Mouse (Mus musculus) spleen, adult 18-20 months (tissue): ENCODE measurements around the gene Dpf3.

Experiments used
- DNase-seq, 2 experiments: peaks; one replicate each; pipeline ENCODE4 v3.0.0; 2022; ENCODE audit warnings: mixed read lengths in 2 of 2

Gene Dpf3

GRCm38 (mm10) chr12:83271215-83271614 is 216.3 kb downstream of the Dpf3 start:
- DNase-seq, result no peak

DNA sequence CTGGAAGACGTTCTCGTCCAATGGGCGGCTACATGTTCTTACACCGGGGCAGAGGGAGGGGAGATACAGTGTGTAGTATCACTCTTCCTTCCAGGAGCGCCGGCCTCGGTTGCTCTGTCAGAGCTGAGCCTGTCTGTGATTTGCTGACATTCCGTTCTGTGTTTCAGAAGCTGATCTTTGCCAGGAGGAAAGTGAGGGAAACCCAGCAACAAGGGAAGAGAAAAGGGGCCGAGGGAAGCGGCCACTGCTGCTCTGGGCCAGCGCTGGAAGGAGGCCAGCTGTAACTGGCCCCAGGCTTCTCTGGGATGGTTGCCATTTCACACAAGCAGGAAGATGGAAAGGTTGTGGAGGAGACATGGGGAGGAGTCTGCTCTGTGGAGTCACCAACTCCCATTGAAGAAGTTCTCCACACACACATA is 219.0 kb downstream of the Dpf3 start:
- peak in 1 of 2 experiments; percentile 1 for DNase-seq

DNA sequence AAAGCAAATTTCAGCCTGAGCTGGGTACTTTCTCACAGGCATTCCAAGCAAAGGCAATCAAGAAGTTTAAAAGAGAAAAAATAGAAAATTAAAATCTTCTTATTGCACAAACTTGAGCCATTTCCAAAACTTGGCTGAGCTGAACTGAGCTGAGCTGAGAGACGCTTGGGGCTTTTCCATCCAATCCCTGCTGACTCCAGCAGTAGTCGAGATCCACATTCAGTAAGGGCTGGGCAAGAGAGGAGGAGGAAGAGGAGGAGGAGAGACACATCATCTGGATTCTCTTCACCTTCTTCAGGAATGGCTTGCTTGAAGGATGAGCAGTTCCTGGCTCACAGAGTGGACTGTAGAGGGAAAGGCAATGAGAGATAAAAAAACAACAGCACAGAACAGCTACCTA is 227.0 kb downstream of the Dpf3 start:
- DNase-seq, result no peak

- DNase-seq, result no peak
Measured at GRCm38 (mm10) chr12:83254399-83254798, 233.1 kb downstream of the Dpf3 start.

DNA sequence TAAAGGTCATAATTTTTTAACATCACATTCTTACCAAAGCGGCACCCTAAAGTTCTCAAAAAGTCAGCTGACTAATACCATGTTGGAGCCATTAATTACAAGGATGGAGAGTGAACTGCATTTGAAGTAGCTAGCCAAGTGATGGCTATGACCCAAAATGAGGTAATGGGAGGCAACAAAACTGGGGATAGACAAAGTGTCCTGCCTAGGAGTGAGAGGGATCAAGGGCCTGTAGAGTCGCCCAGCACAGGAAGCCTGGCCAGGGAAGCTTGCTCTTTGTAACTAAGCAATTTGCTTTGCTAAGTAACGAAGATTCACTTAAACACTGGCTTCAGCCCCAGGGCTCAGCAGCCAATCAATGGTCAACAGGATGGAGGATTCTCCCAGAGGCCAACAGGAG is 238.4 kb downstream of the Dpf3 start:
- DNase-seq, result no peak

- DNase-seq, result no peak
Measured at GRCm38 (mm10) chr12:83248636-83249035, 238.9 kb downstream of the Dpf3 start.

- no peak for DNase-seq
Measured at GRCm38 (mm10) chr12:83247669-83248068, 239.8 kb downstream of the Dpf3 start.

GRCm38 (mm10) chr12:83241022-83241421 is 246.5 kb downstream of the Dpf3 start:
- no peak for DNase-seq

- DNase-seq, result no peak
Measured at GRCm38 (mm10) chr12:83240571-83240970, 246.9 kb downstream of the Dpf3 start.

DNA sequence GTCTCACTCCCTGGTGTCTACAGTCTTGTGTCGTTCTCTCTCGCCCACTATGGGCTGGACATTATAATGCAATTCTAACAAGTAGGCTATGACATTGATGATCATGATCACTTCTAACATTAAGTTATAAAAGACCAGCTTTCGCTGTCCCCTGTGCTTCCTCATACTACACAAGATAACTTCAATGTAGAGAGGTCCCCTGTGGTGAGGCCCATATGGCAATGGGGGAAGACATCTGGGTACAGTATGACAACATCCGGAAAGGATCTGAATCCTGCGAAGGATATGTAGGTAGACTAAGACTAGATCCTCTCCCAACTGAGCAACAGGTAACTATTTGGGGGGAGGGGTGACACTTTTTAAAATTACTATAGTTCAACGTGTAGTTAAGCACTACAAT is 251.7 kb downstream of the Dpf3 start:
- DNase-seq, result no peak

GRCm38 (mm10) chr12:83234981-83235380 is 252.5 kb downstream of the Dpf3 start:
- DNase-seq, result no peak

DNA sequence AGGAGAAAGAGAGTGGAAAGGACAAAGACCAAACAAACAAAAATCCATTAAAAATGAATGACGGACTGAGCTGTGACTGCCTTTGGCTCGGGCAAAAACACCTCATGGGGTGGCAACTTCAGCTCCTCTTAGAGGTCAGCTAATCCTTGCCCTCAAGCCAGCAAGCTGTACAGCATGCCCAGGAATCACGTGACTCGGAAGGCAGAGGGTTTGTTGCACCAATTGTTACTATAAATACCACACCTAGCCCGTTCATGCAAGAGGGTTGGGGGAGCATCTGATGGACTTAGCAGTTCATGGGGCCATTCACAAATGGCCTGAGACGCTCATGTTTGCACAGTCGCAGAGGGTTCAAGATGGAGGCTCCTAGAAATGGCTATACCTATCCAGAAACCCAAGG is 253.9 kb downstream of the Dpf3 start:
- DNase-seq, result no peak

DNA sequence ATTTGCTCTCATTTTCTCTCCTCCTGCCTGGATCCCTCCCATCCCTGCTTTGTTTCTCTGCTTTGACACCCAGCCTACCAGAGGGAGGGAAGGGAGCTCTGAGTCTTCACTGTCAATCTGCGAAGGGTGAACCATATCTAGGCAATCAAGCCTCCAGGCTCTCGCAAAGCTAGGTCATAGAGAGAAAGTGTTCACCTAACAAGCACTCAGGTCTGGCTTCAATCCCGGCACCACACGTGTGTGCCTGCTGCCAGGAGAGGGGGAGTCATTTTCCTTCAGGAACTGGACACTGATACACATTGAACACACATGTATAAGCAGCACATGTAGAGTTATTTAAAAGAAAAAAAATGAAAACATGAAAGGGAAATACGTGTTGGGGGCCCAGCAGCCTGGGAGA is 254.6 kb downstream of the Dpf3 start:
- DNase-seq, result no peak

GRCm38 (mm10) chr12:83231258-83231657 is 256.3 kb downstream of the Dpf3 start:
- no peak for DNase-seq

- no peak for DNase-seq
Measured at GRCm38 (mm10) chr12:83229683-83230082, 257.8 kb downstream of the Dpf3 start.

GRCm38 (mm10) chr12:83227014-83227413 is 260.5 kb downstream of the Dpf3 start:
- DNase-seq, result no peak

DNA sequence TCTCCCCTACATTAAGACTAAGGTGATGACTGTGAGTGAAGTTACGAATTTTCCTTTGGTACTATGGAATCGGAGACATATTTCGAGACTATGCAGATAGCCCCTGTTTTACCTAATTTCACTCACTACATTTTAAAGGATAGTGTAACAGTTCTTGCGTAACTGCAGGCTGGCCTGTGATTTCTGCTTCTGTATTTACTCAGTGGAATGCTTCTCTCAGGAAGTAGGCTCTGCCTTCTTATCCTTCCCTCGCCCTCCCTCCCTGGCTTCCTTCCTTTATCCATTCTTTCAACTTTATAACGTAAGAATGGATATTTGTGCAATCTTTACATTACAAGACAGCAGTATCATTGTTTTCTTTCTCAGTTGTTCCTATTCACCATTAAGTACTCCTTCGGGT is 266.6 kb downstream of the Dpf3 start:
- DNase-seq, result no peak

GRCm38 (mm10) chr12:83213879-83214341 is 273.6 kb downstream of the Dpf3 start:
- no peak for DNase-seq

GRCm38 (mm10) chr12:83211976-83212375 is 275.5 kb downstream of the Dpf3 start:
- no peak for DNase-seq

DNA sequence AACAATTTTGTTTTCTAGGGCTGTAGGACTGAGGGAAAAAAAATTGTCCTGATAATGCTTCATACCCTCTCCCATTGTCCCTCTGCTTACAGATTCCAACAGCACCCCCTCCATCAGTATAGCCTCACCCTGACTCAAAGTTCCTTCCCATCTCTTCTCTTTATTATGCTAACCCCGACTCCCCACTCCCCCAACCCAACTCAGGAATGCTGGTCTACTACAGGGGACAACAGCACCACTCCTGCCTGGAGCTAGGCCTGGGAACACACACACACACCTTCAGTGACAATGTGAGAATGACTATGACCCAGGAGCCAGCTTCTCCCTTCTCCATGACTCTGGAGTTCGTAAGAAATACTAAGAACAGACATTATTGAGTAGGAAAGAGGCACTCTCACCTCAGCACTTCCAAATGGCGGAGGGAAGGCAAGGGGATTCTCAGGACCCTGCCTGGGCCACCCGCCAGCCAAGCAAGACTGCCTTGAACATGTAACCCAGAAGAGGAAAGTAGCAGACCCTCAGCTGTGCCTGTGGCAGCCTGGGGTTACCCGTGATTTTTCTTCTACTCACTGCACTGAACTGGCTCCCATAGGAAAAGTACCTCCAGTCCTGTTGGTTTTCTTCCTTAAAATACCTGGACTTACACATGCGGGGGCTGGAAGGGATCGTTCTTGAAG is 276.2 kb downstream of the Dpf3 start:
- DNase-seq, result no peak

DNA sequence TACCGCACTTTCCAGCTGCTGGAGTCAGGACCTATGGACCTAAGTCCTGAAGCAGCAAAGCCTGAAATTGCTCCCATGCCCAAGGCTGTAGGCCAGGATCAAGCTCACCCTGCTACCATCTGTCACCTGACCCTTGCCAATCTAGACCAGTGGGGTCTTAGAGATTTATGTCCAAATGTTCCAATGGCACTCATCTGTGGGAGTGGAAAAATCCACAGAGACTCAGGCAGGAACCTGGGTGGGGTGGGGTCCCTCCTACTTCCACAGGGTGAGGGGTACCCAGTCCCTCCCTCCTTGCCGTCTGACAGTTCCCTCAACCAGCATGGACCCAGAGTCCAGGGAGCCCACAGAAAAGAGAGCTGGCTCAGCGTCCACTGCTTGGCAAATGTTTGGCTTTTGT is 276.8 kb downstream of the Dpf3 start:
- no peak for DNase-seq

GRCm38 (mm10) chr12:83210294-83210693 is 277.2 kb downstream of the Dpf3 start:
- no peak for DNase-seq

DNA sequence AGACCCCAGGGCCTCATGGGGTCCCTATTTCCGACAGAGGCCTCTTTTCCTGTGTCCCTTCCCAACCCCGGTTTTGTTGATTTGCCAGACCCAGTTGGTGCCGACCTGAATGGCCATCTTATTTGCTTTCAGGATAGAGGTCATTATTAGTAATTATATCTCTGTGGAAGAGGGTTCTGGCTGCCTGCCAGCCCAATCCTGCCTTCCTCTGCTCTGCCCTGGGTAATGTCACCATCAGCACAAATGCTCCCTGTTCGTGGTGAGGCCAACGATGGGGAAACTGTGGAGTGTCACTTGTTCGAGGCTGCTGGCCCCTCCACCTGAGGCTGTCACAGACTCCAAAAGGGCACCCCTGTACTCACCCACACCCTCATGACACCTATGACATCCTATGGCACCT is 278.1 kb downstream of the Dpf3 start:
- DNase-seq, result no peak

DNA sequence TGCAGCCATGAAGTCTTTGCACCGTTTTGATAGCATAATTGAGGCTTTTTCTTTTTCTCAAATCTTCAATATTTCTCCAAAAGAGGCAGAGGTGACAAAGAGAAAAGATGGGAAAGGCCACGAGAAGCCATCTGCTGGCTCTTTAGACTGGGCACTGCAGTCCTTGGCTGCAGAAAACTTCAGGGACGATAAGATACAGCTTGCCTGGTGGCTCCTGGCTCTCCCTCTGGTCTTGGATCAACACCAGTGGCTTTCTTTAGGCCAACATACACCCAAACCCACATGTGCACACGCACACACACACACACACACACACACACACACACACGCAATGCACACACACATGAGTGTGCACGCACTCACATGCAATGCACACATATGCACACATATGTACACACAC is 278.7 kb downstream of the Dpf3 start:
- no peak for DNase-seq

DNA sequence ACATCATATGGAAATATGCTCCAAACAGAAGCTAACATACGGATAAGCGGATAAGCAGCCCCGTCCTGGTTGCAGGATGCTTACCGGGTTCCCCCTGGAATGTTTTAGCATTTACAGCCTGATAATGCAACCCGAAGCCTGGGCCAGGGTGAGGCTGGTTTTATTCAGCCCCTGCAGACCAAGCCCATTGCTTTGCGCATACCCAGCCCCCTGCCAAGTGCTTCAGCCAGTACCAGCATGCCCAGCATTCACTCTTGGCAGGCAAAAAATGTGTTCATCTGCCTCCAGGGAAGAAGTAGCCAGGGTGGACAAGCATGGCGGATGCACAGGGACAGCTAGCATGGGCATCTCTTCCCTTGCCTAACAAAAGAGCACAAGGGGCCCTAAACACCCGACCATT is 279.5 kb downstream of the Dpf3 start:
- no peak for DNase-seq
